In genomic region chr7:100908567-100908966, GRCm38 (mm10) we compare ENCODE assay signal across 8 mouse cellular contexts. TPM values are rescaled to one million over a fixed set of nuclear protein-coding genes. Genes with fewer than 3 reads are reported as not detected.
A peak's percentile ranks its signal among the peaks of the same experiment; 100 is the strongest.
DNase-seq lines count a peak whose midpoint lies in the region; ATAC-seq and TF ChIP-seq lines count a peak whose summit lies in the region.

No protein-coding gene starts in this region.

- no peak overlapping the region for H3K4me3 ChIP-seq in hindbrain, postnatal 0 days (ENCODE audit: low read length)
- no peak overlapping the region for H3K4me3 ChIP-seq in lung, embryonic 14.5 days (ENCODE audit: low read depth, low read length)

- H3K27me3 ChIP-seq in hindbrain, postnatal 0 days (ENCODE audit: insufficient read depth, low read length) = no peaks in the 10 kb centered on the region
- H3K27me3 ChIP-seq in lung, embryonic 14.5 days (ENCODE audit: insufficient read depth, low read length) = no peaks in the 10 kb centered on the region

- no peak overlapping the region for H3K9ac ChIP-seq in hindbrain, postnatal 0 days (replicated peaks; ENCODE audit: low read length)
- 0 out of 2 replicates have a peak overlapping the region, but pooled peaks have one; percentile 10 for H3K9ac ChIP-seq in lung, embryonic 14.5 days

- ATAC-seq in CD4-positive, CD25-positive, alpha-beta regulatory T cell, adult 4 months = no peak
- ATAC-seq in hindbrain, postnatal 0 days = no peak
- ATAC-seq in lung, embryonic 14.5 days (ENCODE audit: insufficient read depth) = no peak
- no peak for ATAC-seq in megakaryocyte-erythroid progenitor cell, adult 5-6 weeks (replicated peaks; ENCODE audit: low FRiP score, low TSS enrichment, poor library complexity, severe bottlenecking)

- 48% methylated on average over 8 of the region's 8 CpGs for WGBS in hindbrain, postnatal 0 days
- 38% methylated on average over 8 of the region's 8 CpGs for WGBS in lung, embryonic 14.5 days

- H3K27ac ChIP-seq in hindbrain, postnatal 0 days = no peak overlapping the region
- peak overlapping the region; percentile 90 for H3K27ac ChIP-seq in lung, embryonic 14.5 days (ENCODE audit: low read depth)

- H3K4me1 ChIP-seq in hindbrain, postnatal 0 days (ENCODE audit: insufficient read depth, low read length) = peaks cover 12% of the 10 kb centered on the region
- H3K4me1 ChIP-seq in lung, embryonic 14.5 days (ENCODE audit: insufficient read depth) = peaks cover 29% of the 10 kb centered on the region

- DNase-seq in CD4-positive, CD25-positive, alpha-beta regulatory T cell, adult 2 months (ENCODE audit: low read depth, low spot score) = peak; percentile 42
- DNase-seq in right cerebral cortex, postnatal 4 days = peak; percentile 46
- DNase-seq in right cerebral cortex, postnatal 14 days = no peak
- DNase-seq in hindbrain, postnatal 0 days (ENCODE audit: low spot score) = no peak
- peak; percentile 70 for DNase-seq in lung, embryonic 14.5 days
- DNase-seq in spleen, postnatal 14 days (ENCODE audit: low spot score in 2 of 2) = no peak

- H3K36me3 ChIP-seq in hindbrain, postnatal 0 days (ENCODE audit: insufficient read depth, low read length) = no peaks in the 10 kb centered on the region
- peaks cover 18% of the 10 kb centered on the region for H3K36me3 ChIP-seq in lung, embryonic 14.5 days (ENCODE audit: insufficient read depth)

- TF ChIP-seq CTCF in hindbrain, postnatal 0 days (IDR thresholded peaks at IDR 0.05; ENCODE audit: low read depth) = peak; percentile 49
- peak; percentile 50; the same call in 1 of the 2 replicates for TF ChIP-seq CTCF in lung, embryonic 14.5 days (IDR thresholded peaks at IDR 0.05; ENCODE audit: low read depth)

- H3K4me2 ChIP-seq in hindbrain, postnatal 0 days (ENCODE audit: low read depth, low read length) = no peak overlapping the region
- H3K4me2 ChIP-seq in lung, embryonic 14.5 days = peak overlapping the region; percentile 44

- no peaks in the 10 kb centered on the region for H3K9me3 ChIP-seq in hindbrain, postnatal 0 days (ENCODE audit: low read length)
- no peaks in the 10 kb centered on the region for H3K9me3 ChIP-seq in lung, embryonic 14.5 days (ENCODE audit: low read depth, low read length)

RNA-seq across cellular contexts. Expression of gene Arhgef17, which starts 23.3 kb away (rescaled TPM):
- polyA plus RNA-seq in CD4-positive, CD25-positive, alpha-beta regulatory T cell, adult 4 months (2017; shearing (Covaris generic)) = not detected
- total RNA-seq in hindbrain, postnatal 0 days (2014; rRNA removed) = 72.3 and 74.5 TPM in 2 replicates
- 8.1 and 10.1 TPM in 2 replicates for polyA plus RNA-seq in hindbrain, postnatal 0 days (2015; fragmentation: Nextera tagmentation; extraction: Ambion mirVana)
- polyA plus RNA-seq in lung, embryonic 14.5 days (2014; fragmentation: Nextera tagmentation; extraction: Ambion mirVana) = 18.5 and 22.5 TPM in 2 replicates
- not detected in 2 replicates for total RNA-seq in megakaryocyte-erythroid progenitor cell, adult 5-6 weeks (2014; fragmentation: Nextera tagmentation)
- not detected in 2 replicates for total RNA-seq in megakaryocyte-erythroid progenitor cell, adult 5-6 weeks (2017)

RNA-seq across cellular contexts. Expression of gene Relt, which starts 45.3 kb away (rescaled TPM):
- polyA plus RNA-seq in CD4-positive, CD25-positive, alpha-beta regulatory T cell, adult 4 months (2017; shearing (Covaris generic)) = 10 to 100 TPM; 16.4 to 24.4 TPM
- total RNA-seq in hindbrain, postnatal 0 days (2014; rRNA removed) = 10.5 and 12.2 TPM in 2 replicates
- polyA plus RNA-seq in hindbrain, postnatal 0 days (2015; fragmentation: Nextera tagmentation; extraction: Ambion mirVana) = 5.0 and 6.2 TPM in 2 replicates
- 3.8 and 4.1 TPM in 2 replicates for polyA plus RNA-seq in lung, embryonic 14.5 days (2014; fragmentation: Nextera tagmentation; extraction: Ambion mirVana)
- 8.0 and 10.9 TPM in 2 replicates for total RNA-seq in megakaryocyte-erythroid progenitor cell, adult 5-6 weeks (2014; fragmentation: Nextera tagmentation)
- 5.2 and 6.4 TPM in 2 replicates for total RNA-seq in megakaryocyte-erythroid progenitor cell, adult 5-6 weeks (2017)

Comparison
In these comparisons a context has a peak if more than half of its experiments do, and no peak if none do; other contexts are left out.
1. DNase-seq: peak in CD4-positive, CD25-positive, alpha-beta regulatory T cell, adult 2 months (single experiment), right cerebral cortex, postnatal 4 days (single experiment) and lung, embryonic 14.5 days (single experiment); none in right cerebral cortex, postnatal 14 days (single experiment), hindbrain, postnatal 0 days (single experiment) and spleen, postnatal 14 days (0 of 2).